Mouse (Mus musculus): ENCODE data around the gene Lhfp.

The Lhfp gene

DNA sequence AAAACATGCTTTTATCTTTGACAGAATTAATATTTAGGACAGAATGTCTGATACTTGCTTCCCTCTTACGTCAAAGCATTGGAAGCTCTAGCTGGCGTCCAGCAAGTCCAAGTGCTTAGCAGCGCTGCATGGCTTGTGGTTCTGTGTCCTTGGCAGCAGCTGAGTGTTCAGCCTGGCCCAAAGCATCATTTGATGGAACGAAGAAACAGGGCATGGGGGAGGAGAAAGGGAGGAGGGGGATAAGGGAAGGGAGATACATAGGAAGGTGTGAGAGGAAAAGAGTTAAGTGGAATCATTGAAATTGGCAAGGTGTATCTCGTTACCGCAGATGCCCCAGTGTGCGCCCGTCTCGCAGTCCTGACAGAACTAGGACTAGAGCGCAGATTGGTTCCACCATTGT, 124.0 kb downstream of the Lhfp start:
- no peak for DNase-seq (ENCODE audit: low read depth, low spot score)

DNA sequence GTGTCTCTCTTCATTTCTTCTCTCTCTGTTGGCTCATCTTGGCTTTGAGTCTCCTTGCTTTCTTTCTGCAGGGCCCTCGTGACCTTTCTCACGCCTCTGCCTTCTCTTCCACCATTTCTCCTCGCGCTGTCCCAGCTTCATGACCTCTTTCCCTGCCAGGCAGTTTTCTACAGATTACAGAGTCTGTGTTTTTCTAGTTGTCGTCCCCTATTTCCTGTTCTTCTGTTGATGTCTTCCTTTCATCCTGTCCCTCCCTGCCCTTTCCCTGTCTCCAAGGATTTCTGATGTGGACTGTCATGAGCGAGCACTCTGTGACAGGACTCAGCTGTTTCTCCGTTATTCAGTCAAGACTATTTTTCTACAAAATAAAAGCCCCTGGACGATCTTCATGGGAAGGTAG, 124.7 kb downstream of the Lhfp start:
- DNase-seq (ENCODE audit: low read depth, low spot score) = no peak

GRCm38 (mm10) chr3:53169486-53169885, 128.2 kb downstream of the Lhfp start:
- DNase-seq (ENCODE audit: low read depth, low spot score) = no peak

GRCm38 (mm10) chr3:53173310-53174063, 132.2 kb downstream of the Lhfp start:
- no peak for DNase-seq (ENCODE audit: low read depth, low spot score)

DNA sequence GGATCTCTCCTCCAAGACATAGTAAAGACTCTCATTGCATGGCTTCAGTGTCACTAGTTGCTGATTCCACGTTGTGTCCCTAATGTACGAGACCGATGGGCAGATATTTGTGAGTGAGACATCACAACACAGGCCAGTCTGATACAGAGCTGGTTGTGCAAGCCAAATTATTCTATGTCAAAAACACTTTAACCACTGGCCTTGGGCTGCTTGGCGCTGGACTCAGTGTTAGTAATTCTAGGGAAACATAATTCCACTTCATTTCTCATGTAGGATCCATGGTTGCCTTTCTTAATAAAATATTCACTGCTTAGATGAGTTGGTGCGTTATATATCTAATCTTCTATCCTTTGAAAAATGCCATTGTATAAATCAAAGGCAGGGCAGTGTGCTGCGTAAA, 138.6 kb downstream of the Lhfp start:
- no peak for DNase-seq (ENCODE audit: low read depth, low spot score)

- no peak for DNase-seq (ENCODE audit: low read depth, low spot score)
These were observed 144.1 kb downstream of the Lhfp start for GRCm38 (mm10) chr3:53185439-53185838.

DNA sequence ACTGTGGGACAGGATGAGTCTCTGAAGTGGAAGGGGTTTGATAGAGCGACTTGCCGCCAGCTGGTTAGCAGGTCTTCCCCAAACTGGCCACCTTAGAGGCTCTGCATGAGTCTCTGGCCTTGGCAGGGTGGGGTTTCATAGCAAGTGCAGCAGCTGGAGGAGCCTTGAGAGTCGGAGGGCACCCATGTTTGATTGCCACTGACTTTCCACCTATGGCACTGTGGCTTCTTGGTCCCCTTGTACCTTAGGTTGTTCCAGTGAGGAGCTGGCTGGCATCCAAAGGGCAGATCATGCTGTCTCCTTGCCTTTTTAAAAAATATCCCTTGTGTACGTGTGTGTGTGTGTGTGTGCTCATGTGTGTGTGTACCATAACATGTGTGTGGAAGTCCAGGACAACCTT, 152.1 kb downstream of the Lhfp start:
- no peak for DNase-seq (ENCODE audit: low read depth, low spot score)

DNA sequence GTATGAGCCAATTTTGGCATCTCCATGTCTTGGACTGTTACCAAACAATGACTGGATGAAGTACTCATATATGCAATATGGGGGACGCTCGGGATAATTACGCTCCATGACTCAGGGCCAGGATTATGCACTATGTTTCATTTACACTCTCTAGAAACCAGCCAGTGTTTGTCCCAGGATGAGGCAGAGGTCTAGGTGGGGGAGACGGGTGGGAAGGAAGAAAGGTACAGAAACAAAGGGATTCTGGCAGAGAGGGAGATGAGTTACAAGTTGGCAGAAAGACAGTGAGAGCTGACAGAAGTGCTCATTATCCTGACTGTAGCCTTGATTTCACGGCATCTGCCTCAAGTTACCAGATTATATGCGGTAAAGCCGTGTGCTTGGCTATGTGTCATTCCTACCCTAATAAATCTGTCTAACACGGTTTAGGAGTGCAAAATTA, 154.4 kb downstream of the Lhfp start:
- DNase-seq (ENCODE audit: low read depth, low spot score) = no peak

DNA sequence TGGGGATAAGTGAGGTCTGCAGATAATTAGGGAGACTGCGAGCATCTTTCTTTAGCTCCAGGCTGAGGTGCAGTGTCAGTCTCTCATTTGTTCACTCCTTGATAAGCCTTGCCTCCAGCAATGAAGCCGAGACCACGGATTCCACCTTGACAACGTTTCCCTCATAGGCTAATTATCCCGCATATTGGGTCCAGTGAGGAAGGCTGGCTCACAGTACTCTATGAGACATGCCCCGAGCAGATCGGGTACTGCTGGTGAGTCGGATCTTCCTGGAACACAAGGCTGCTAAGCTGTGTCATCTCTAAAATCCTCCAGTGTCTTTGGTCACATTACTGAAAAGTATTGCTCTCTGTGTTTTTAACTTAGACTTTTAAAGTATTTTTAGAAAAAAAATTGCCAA, 158.8 kb downstream of the Lhfp start:
- DNase-seq (ENCODE audit: low read depth, low spot score) = no peak

- DNase-seq (ENCODE audit: low read depth, low spot score) = no peak
These were observed 159.5 kb downstream of the Lhfp start for GRCm38 (mm10) chr3:53200853-53201252.

DNA sequence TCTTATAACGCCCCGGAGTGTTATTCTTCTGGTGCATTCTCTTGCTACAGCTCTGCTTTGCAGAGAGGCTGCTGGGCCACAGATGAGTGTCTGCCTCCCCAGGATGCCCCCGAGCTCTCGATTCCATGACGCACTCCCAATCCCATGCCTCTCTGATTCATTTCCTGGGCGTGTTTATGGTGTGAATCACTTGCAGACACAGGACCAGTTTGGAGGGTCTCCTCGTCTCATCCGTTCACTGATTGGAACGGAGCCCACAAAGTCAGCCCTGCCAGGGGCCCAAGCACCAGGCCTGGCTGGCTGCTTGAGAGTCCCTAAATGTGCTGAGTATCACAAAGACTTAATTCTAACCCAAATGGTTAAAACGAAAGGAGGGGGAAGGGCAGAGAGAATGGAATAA, 160.3 kb downstream of the Lhfp start:
- DNase-seq (ENCODE audit: low read depth, low spot score) = no peak

- no peak for DNase-seq (ENCODE audit: low read depth, low spot score)
These were observed 160.9 kb downstream of the Lhfp start for GRCm38 (mm10) chr3:53202184-53202583.

- DNase-seq (ENCODE audit: low read depth, low spot score) = no peak
These were observed 161.4 kb downstream of the Lhfp start for GRCm38 (mm10) chr3:53202698-53203097.

GRCm38 (mm10) chr3:53203656-53204055, 162.3 kb downstream of the Lhfp start:
- peak; percentile 27 for DNase-seq (ENCODE audit: low read depth, low spot score)

- no peak for DNase-seq (ENCODE audit: low read depth, low spot score)
These were observed 163.1 kb downstream of the Lhfp start for GRCm38 (mm10) chr3:53204348-53204984.

GRCm38 (mm10) chr3:53204985-53205365, 163.6 kb downstream of the Lhfp start:
- DNase-seq (ENCODE audit: low read depth, low spot score) = no peak

- DNase-seq (ENCODE audit: low read depth, low spot score) = no peak
These were observed 164.4 kb downstream of the Lhfp start for GRCm38 (mm10) chr3:53205706-53206105.

DNA sequence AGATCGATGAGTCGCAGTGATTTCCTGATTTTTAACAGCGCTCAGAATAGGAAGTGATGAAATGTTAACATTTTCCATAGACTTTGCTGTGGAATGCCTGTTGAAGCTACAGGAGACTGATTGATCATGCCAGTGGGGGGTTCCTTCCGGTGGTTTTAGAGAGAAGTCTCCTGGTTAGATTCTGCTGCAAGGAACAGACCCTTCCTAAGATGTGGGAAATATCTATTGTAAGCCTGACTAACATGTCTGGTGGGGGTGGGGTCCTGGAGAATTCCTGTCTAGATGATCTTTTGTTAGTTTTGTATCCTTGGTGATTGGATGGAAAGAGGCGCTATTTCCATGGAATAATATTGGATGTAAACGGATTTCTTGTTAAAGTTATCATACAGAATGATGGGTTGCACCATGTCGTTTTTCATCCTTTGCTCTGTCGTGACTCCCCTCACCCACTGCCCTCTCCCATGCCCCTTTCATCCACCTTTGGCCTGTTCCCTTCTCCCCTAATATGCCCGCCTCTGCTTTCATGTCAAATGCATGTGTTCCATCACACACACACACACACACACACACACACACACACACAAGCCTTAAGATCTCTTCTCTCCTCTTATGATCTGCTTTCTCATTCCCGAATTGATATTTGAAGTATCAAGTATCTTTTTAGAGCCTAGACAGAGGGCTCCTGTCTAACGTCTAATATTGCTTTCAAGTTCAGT, 165.3 kb downstream of the Lhfp start:
- no peak for DNase-seq (ENCODE audit: low read depth, low spot score)

DNA sequence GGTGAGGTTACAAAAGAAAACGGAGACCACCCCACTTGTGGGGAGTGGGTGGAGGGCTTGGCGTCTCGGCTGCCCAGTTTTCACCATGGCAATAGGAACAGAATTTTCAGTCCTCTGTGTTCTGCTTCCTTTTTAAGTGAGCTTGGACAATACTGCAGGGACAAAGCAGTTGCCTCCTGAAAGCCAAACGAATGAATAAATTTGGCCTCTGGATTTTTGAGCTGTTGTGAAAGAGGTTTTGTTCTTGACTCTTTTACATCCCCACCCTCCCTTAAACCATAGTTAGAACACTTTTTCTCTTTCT, 165.8 kb downstream of the Lhfp start:
- DNase-seq (ENCODE audit: low read depth, low spot score) = no peak

DNA sequence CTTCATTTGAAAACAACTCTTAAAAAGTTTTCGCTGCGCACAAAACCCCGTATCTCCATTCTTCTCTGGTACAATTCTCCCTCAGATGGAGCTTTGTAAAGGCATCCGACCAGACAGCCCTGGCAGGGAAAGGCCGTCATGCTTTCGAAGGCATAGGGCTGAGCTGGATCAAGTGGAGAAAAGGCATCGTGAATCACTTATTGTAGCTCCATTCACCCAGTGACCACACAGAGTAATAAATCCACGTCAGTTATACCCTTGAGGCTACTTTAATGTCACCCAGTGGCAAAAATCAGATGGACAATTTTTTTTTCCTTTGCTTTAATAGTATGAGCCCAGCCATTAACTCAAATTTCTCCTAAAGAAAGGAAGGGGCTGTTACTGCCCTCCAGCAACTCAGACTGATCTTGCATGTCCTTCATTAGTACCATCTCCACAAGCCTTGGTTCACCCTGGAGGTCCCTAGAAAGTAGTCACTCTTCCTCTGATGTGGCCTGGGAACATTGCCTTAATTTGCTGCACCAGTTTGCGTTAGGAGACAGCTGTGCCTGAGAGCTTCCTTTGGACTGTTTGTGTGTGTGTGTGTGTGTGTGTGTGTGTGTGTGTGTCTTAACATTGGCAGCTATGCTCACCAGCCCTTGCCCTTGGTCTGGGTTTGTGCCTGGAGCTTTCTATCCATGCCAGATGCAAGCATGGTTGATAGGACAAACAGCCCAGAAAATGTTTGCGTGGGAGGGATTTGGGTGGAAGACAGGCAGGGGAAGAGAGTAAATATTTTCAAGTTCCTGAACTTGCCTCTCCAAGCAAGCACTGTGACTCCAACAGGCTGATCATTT, 169.6 kb downstream of the Lhfp start:
- no peak for DNase-seq (ENCODE audit: low read depth, low spot score)

DNA sequence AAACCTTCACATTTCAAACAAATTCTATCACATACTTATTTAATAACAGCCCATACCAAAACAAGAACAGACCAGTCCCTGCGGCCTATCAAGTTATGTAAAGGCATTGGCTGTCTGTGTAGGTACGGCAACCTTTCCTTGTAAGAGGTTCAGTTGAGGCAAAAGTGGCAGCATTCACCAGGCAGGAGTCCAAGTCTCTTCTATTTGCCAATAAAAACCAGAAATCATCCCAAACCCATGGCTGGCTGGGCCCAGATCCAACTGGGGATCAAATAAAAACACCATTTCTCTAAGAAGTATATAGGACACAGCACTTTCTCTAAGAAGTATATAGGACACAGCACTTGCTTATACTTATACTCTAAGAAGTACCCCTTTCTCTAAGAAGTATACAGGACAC, 171.3 kb downstream of the Lhfp start:
- DNase-seq (ENCODE audit: low read depth, low spot score) = no peak

DNA sequence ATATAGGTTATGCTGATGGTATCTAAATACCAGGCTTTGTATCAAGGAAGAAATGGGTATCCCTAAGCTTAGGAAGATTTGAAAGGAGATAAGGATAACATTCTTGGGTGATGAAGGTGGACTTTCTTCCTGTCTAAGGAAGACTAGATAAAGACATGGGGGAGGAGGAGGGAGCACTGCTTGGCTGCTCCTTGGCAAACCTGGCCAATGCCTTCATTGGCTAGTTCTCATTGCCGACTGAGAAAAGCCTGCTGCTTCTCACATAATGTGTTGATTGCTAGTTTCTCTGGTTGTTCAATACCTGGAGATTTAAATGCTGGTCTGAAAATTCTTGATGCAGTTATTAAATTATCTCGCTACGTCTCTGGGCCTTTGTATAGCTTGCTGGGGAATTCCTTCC, 172.0 kb downstream of the Lhfp start:
- DNase-seq (ENCODE audit: low read depth, low spot score) = no peak

Measured in forelimb bud, embryonic 11.5 days (tissue).